Mouse (Mus musculus) c-Kit-positive CD71-positive TER-119-negative erythroid progenitor cells, embryonic 14.5 days (primary cell): ENCODE results near the gene Thsd7a.

Experiments
- DNase-seq: peaks from one replicate; pipeline ENCODE4 v3.0.0-alpha.2; 2013; ENCODE audit warnings: low read depth

The Thsd7a gene

GRCm38 (mm10) chr6:12503867-12504266 lies 245.3 kb downstream of the Thsd7a start:
- no peak for DNase-seq

GRCm38 (mm10) chr6:12500888-12501287 lies 248.3 kb downstream of the Thsd7a start:
- no peak for DNase-seq

GRCm38 (mm10) chr6:12499866-12500265 lies 249.3 kb downstream of the Thsd7a start:
- no peak for DNase-seq

GRCm38 (mm10) chr6:12493571-12493970 lies 255.6 kb downstream of the Thsd7a start:
- DNase-seq = no peak

GRCm38 (mm10) chr6:12488882-12489281 lies 260.3 kb downstream of the Thsd7a start:
- DNase-seq = no peak

GRCm38 (mm10) chr6:12481527-12482163 lies 267.6 kb downstream of the Thsd7a start:
- DNase-seq = no peak

GRCm38 (mm10) chr6:12478359-12478758 lies 270.9 kb downstream of the Thsd7a start:
- DNase-seq = no peak

- DNase-seq = no peak
These were observed 278.3 kb downstream of the Thsd7a start for GRCm38 (mm10) chr6:12470935-12471334.

GRCm38 (mm10) chr6:12467339-12468124 lies 281.7 kb downstream of the Thsd7a start:
- no peak for DNase-seq

- DNase-seq = no peak
These were observed 290.4 kb downstream of the Thsd7a start for GRCm38 (mm10) chr6:12458841-12459240.

GRCm38 (mm10) chr6:12457451-12457850 lies 291.8 kb downstream of the Thsd7a start:
- DNase-seq = no peak

GRCm38 (mm10) chr6:12454876-12455485 lies 294.2 kb downstream of the Thsd7a start:
- DNase-seq = no peak

GRCm38 (mm10) chr6:12454132-12454531 lies 295.1 kb downstream of the Thsd7a start:
- DNase-seq = no peak

- no peak for DNase-seq
These were observed 300.4 kb downstream of the Thsd7a start for GRCm38 (mm10) chr6:12448851-12449250.

- DNase-seq = no peak
These were observed 303.7 kb downstream of the Thsd7a start for GRCm38 (mm10) chr6:12445486-12445885.

- DNase-seq = no peak
These were observed 309.6 kb downstream of the Thsd7a start for GRCm38 (mm10) chr6:12439561-12439960.

- no peak for DNase-seq
These were observed 330.1 kb downstream of the Thsd7a start for GRCm38 (mm10) chr6:12419070-12419469.

- DNase-seq = no peak
These were observed 332.2 kb downstream of the Thsd7a start for GRCm38 (mm10) chr6:12416976-12417375.

- DNase-seq = no peak
These were observed 344.8 kb downstream of the Thsd7a start for GRCm38 (mm10) chr6:12404441-12404840.

- no peak for DNase-seq
These were observed 346.2 kb downstream of the Thsd7a start for GRCm38 (mm10) chr6:12402996-12403395.

GRCm38 (mm10) chr6:12397776-12398522 lies 351.3 kb downstream of the Thsd7a start:
- DNase-seq = no peak
